In genomic region chr6:32585211-32585610, GRCm38 (mm10) we compare ENCODE assay signal across 11 mouse cellular contexts. TPM values are rescaled to one million over a fixed set of nuclear protein-coding genes. Genes with fewer than 3 reads are reported as not detected.
DNase-seq lines count a peak whose midpoint lies in the region; ATAC-seq and TF ChIP-seq lines count a peak whose summit lies in the region.
"Had no signal": no experiment of that assay in that cellular context is flagged by ENCODE, and none has a peak within 500 bp of the region (broad histone marks: within the 10 kb centered on the region; RNA-seq: fewer than 3 reads in every experiment).

No protein-coding gene starts in this region.

- no peak for ATAC-seq in heart, embryonic 15.5 days (replicated peaks; ENCODE audit: insufficient number of reproducible peaks, insufficient read depth, low FRiP score, low read depth)
- no peak for ATAC-seq in forebrain, postnatal 0 days
- ATAC-seq in midbrain, embryonic 12.5 days (ENCODE audit: low FRiP score, low read depth) = no peak

- intact Hi-C loops in left cerebral cortex, postnatal 10 days (cut with DNase I) = loop anchor here (5.0 to 10.0 kb wide), 2 partner anchors 108 to 370 kb away; no protein-coding TSS in a partner anchor

- no peaks in the 10 kb centered on the region for H3K9me3 ChIP-seq in heart, embryonic 15.5 days (replicated peaks)
- no peaks in the 10 kb centered on the region for H3K9me3 ChIP-seq in forebrain, postnatal 0 days (ENCODE audit: low read length)
- H3K9me3 ChIP-seq in midbrain, embryonic 12.5 days = no peaks in the 10 kb centered on the region
- H3K9me3 ChIP-seq: liver, embryonic 13.5 days had no signal

- no peak overlapping the region for H3K27ac ChIP-seq in heart, embryonic 15.5 days
- no peak overlapping the region for H3K27ac ChIP-seq in cortical plate, adult 2 months (ENCODE audit: insufficient read depth, low read length)
- peak overlapping the region; percentile 42 for H3K27ac ChIP-seq in forebrain, postnatal 0 days (ENCODE audit: low read depth, low read length)
- H3K27ac ChIP-seq in midbrain, embryonic 12.5 days (replicated peaks) = no peak overlapping the region
- H3K27ac ChIP-seq: liver, embryonic 13.5 days had no signal

- H3K27me3 ChIP-seq in heart, embryonic 15.5 days = peaks cover 17% of the 10 kb centered on the region
- H3K27me3 ChIP-seq in forebrain, postnatal 0 days (ENCODE audit: insufficient read depth, low read length) = no peaks in the 10 kb centered on the region
- peaks cover 55% of the 10 kb centered on the region for H3K27me3 ChIP-seq in midbrain, embryonic 12.5 days

- no peak for TF ChIP-seq CTCF in cortical plate, adult 2 months (IDR thresholded peaks at IDR 0.05; ENCODE audit: extremely low read depth, insufficient read depth, low read length)
- no peak for TF ChIP-seq CTCF in forebrain, postnatal 0 days (IDR thresholded peaks at IDR 0.05; ENCODE audit: low read depth)

- no peaks in the 10 kb centered on the region for H3K36me3 ChIP-seq in heart, embryonic 15.5 days
- 0 out of 2 replicates have a peak, but pooled peaks cover 3% of the 10 kb centered on the region for H3K36me3 ChIP-seq in forebrain, postnatal 0 days (ENCODE audit: insufficient read depth)
- H3K36me3 ChIP-seq in midbrain, embryonic 12.5 days = no peaks in the 10 kb centered on the region
- H3K36me3 ChIP-seq: liver, embryonic 13.5 days had no signal

- peak overlapping the region; percentile 7; the same call in 1 of the 2 replicates for H3K4me3 ChIP-seq in heart, embryonic 15.5 days
- peak overlapping the region; percentile 83 for H3K4me3 ChIP-seq in cortical plate, adult 2 months (ENCODE audit: insufficient read depth, low read length)
- peak overlapping the region; percentile 85 for H3K4me3 ChIP-seq in forebrain, postnatal 0 days (ENCODE audit: low read depth, low read length)
- peak overlapping the region; percentile 88 for H3K4me3 ChIP-seq in midbrain, embryonic 12.5 days
- H3K4me3 ChIP-seq: liver, embryonic 13.5 days; myocyte had no signal

- peak overlapping the region; percentile 98 for H3K4me2 ChIP-seq in heart, embryonic 15.5 days
- peak overlapping the region; percentile 77 for H3K4me2 ChIP-seq in forebrain, postnatal 0 days (ENCODE audit: low read depth)
- peak overlapping the region; percentile 99 for H3K4me2 ChIP-seq in midbrain, embryonic 12.5 days (replicated peaks)
- H3K4me2 ChIP-seq: liver, embryonic 13.5 days had no signal

- TF ChIP-seq POLR2A in cortical plate, adult 2 months (IDR thresholded peaks at IDR 0.05; ENCODE audit: extremely low read depth, insufficient read depth, low read length) = no peak

- 43% methylated on average over 3 of the region's 3 CpGs for WGBS in heart, embryonic 15.5 days
- 28% methylated on average over 3 of the region's 3 CpGs for WGBS in forebrain, postnatal 0 days
- WGBS in midbrain, embryonic 12.5 days = 38% methylated on average over 3 of the region's 3 CpGs

- DNase-seq in heart, adult 8-10 months (ENCODE audit: low spot score) = no peak
- peak; percentile 34 for DNase-seq in forebrain, postnatal 0 days
- DNase-seq in adrenal gland, postnatal 36 days = no peak
- DNase-seq in adrenal gland, postnatal 4 days (ENCODE audit: low spot score in 2 of 2) = no peak
- DNase-seq in left cerebral cortex, postnatal 10 days (ENCODE audit: extremely low spot score in 1 of 2, low spot score in 2 of 2) = no peak
- DNase-seq: liver, embryonic 13.5 days; thymus, postnatal 25 days had no signal

- peaks cover 38% of the 10 kb centered on the region for H3K4me1 ChIP-seq in heart, embryonic 15.5 days (replicated peaks)
- peaks cover 4% of the 10 kb centered on the region; the same call in 1 of the 2 replicates for H3K4me1 ChIP-seq in cortical plate, adult 2 months (ENCODE audit: control insufficient read depth, insufficient read depth, low read length)
- H3K4me1 ChIP-seq in forebrain, postnatal 0 days (ENCODE audit: insufficient read depth) = peaks cover 11% of the 10 kb centered on the region; the same call in 1 of the 2 replicates
- H3K4me1 ChIP-seq in midbrain, embryonic 12.5 days = peaks cover 41% of the 10 kb centered on the region

- no peak overlapping the region for H3K9ac ChIP-seq in heart, embryonic 15.5 days
- H3K9ac ChIP-seq in forebrain, postnatal 0 days = peak overlapping the region; percentile 46
- H3K9ac ChIP-seq in midbrain, embryonic 12.5 days (replicated peaks) = no peak overlapping the region
- H3K9ac ChIP-seq: liver, embryonic 13.5 days had no signal

RNA-seq across cellular contexts. Expression of gene Plxna4, which starts 2.8 kb away (rescaled TPM):
- polyA plus RNA-seq in heart, embryonic 15.5 days (2015; fragmentation: Nextera tagmentation; extraction: Ambion mirVana) = 4.5 and 5.9 TPM in 2 replicates
- total RNA-seq in heart, adult 8-10 months (2022) = 10 to 100 TPM; 11.5 to 15.2 (median 13.8) TPM
- 14.9 and 17.5 TPM in 2 replicates for polyA plus RNA-seq in cortical plate, adult 2 months (2012; rRNA removed)
- 45.5 and 51.5 TPM in 2 replicates for total RNA-seq in forebrain, postnatal 0 days (2014; rRNA removed)
- polyA plus RNA-seq in forebrain, postnatal 0 days (2015; fragmentation: Nextera tagmentation; extraction: Ambion mirVana) = 9.5 and 12.0 TPM in 2 replicates
- 5.6 and 6.7 TPM in 2 replicates for polyA plus RNA-seq in midbrain, embryonic 12.5 days (2016; fragmentation: Nextera tagmentation; extraction: Ambion mirVana)
- 1 to 10 TPM; 4.3 to 5.2 TPM for total RNA-seq in adrenal gland, postnatal 36 days (2021)
- total RNA-seq in adrenal gland, postnatal 4 days (2021) = 10 to 100 TPM; 12.8 to 17.5 TPM
- 10 to 100 TPM; 87.8 to 94.9 TPM for total RNA-seq in left cerebral cortex, postnatal 10 days (2021)

Comparison
In these comparisons a context has a peak if more than half of its experiments do, and no peak if none do; other contexts are left out.
1. H3K4me3 ChIP-seq: peak in every context shown above with its lines; median percentile 88 in midbrain, embryonic 12.5 days; 85 in forebrain, postnatal 0 days; 83 in cortical plate, adult 2 months; 7 in heart, embryonic 15.5 days.